Mouse (Mus musculus) brain, adult 2 months (tissue): Measurements from ENCODE around the gene Asb15.

Experiments used
- DNase-seq: peaks from one replicate; pipeline ENCODE4 v3.0.0; 2011; ENCODE audit warnings: low read depth, low spot score

Asb15 gene

GRCm38 (mm10) chr6:24528064-24528243, at the start of gene Asb15:
Gene Asb15, plus strand, starts transcription at chr6:24528144.
- no peak for DNase-seq

- no peak for DNase-seq
Observed at GRCm38 (mm10) chr6:24486530-24486929, 41.4 kb upstream of the Asb15 start.

GRCm38 (mm10) chr6:24490341-24490740, 37.6 kb upstream of the Asb15 start:
- peak; percentile 44 for DNase-seq

GRCm38 (mm10) chr6:24504141-24504540, 23.8 kb upstream of the Asb15 start:
- no peak for DNase-seq

GRCm38 (mm10) chr6:24514552-24515284, 13.2 kb upstream of the Asb15 start, which contains the start of gene Iqub:
Gene Iqub, minus strand, starts transcription at chr6:24515067.
- peak; percentile 94 for DNase-seq

GRCm38 (mm10) chr6:24516197-24516596, 11.7 kb upstream of the Asb15 start:
- peak; percentile 67 for DNase-seq

- no peak for DNase-seq
Observed at GRCm38 (mm10) chr6:24525705-24526104, 2.2 kb upstream of the Asb15 start.

- DNase-seq, result peak; percentile 99
Observed at GRCm38 (mm10) chr6:24527155-24528063, 535 bp upstream of the Asb15 start, which contains the start of gene Ndufa5. Gene Ndufa5, minus strand, starts transcription at chr6:24528013.

GRCm38 (mm10) chr6:24530166-24530565, 2.2 kb downstream of the Asb15 start:
- peak; percentile 86 for DNase-seq

GRCm38 (mm10) chr6:24530711-24531420, 2.9 kb downstream of the Asb15 start:
- DNase-seq, result peak; percentile 29

GRCm38 (mm10) chr6:24532804-24533203, 4.9 kb downstream of the Asb15 start:
- no peak for DNase-seq

- DNase-seq, result no peak
Observed at GRCm38 (mm10) chr6:24538435-24538834, 10.5 kb downstream of the Asb15 start.

- peak; percentile 36 for DNase-seq
Observed at GRCm38 (mm10) chr6:24540106-24540505, 12.2 kb downstream of the Asb15 start.

- peak; percentile 72 for DNase-seq
Observed at GRCm38 (mm10) chr6:24542393-24542792, 14.4 kb downstream of the Asb15 start.

- DNase-seq, result peak; percentile 61
Observed at GRCm38 (mm10) chr6:24543119-24543591, 15.2 kb downstream of the Asb15 start.

- DNase-seq, result no peak
Observed at GRCm38 (mm10) chr6:24546716-24547420, 18.9 kb downstream of the Asb15 start.

- DNase-seq, result peak; percentile 78
Observed at GRCm38 (mm10) chr6:24549801-24550200, 21.9 kb downstream of the Asb15 start.

- peak; percentile 38 for DNase-seq
Observed at GRCm38 (mm10) chr6:24552046-24552445, 24.1 kb downstream of the Asb15 start.

- DNase-seq, result no peak
Observed at GRCm38 (mm10) chr6:24554427-24555086, 26.6 kb downstream of the Asb15 start.

- DNase-seq, result no peak
Observed at GRCm38 (mm10) chr6:24555488-24555887, 27.5 kb downstream of the Asb15 start.

GRCm38 (mm10) chr6:24564081-24564480, 36.1 kb downstream of the Asb15 start:
- peak; percentile 80 for DNase-seq
